Mouse (Mus musculus): Measurements from ENCODE around the gene Cdh7. TPM values are rescaled to one million over a fixed set of nuclear protein-coding genes. Genes with fewer than 3 reads are reported as not detected.

Gene Cdh7
- polyA plus RNA-seq (2012; rRNA removed) = not detected in 2 replicates

DNA sequence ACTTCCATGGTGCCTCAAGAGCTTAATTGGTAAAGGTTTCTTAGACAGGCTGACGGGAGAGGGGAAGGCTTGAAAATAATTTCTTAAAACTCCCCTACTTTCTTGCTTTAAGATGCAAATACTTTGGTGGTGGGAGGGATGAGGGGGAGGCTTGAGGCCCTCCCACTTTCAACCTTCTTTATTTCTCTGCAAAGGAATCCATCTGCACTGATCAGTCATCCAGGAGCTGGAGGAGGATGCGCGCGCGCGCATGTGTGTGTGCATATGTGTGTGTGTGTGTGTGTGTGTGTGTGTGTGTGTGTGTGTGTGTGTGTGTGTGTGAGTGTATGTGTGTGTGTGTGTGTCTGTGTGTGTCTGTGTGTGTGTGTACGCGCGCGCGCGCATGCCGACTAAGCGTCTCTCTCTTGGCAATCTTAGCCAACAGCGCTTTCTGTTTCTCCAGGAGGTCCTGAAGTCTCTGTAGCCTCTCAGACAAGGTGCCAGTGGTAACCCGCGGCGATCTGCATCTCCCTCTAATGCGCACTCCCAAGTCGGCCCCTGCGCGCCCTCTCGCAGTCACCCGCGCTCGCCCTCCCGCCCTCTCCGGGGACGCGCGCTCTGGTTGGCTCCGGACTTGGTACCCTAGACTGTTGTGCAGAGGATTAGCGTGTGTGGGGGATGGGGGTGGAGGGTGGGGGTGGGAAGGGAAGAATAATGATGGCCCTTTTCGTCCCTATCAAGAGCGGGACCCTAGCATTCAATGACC is at the start of gene Cdh7:
Gene Cdh7, plus strand, starts transcription at position 368 of the 745 bp plus-strand sequence.
- DNase-seq (ENCODE audit: low spot score) = no peak

DNA sequence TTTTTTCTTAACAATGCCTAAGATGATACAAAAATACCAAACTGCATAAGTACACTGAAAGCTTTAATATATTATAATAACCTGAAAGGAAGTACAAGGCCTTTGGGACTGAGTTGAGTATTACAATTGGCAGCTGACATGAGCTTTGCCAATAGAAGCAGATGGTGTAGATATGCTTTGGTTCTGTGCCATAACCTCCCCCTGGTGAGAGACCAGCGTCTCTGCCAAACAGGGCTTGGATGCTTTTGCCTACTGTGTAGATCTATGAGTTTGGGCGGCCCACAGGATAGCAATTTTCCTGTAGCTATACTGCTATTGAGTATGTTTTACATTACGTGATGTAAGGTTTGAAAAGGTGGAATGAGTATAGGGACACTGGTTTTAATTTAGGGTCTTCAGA is 49.6 kb upstream of the Cdh7 start:
- DNase-seq (ENCODE audit: low spot score) = no peak

DNA sequence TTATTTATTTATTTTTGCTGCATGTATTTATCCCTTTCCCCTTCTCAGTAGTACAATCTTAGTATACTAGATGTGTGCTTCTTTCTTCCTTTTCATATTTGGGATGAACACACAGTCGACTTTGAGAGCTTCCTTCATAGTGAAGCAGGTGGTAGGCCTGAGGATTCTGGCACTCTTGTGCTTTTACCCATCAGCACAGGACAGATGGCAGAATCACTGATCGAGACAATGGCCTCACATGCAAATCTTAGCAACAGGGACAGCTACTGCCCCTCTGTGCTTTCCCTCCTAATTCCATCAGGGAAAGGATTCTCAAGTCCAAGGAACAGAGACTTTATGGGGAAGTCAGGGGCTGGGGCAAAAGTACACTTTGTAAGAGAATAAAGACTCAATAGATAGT is 33.7 kb upstream of the Cdh7 start:
- DNase-seq (ENCODE audit: low spot score) = no peak

DNA sequence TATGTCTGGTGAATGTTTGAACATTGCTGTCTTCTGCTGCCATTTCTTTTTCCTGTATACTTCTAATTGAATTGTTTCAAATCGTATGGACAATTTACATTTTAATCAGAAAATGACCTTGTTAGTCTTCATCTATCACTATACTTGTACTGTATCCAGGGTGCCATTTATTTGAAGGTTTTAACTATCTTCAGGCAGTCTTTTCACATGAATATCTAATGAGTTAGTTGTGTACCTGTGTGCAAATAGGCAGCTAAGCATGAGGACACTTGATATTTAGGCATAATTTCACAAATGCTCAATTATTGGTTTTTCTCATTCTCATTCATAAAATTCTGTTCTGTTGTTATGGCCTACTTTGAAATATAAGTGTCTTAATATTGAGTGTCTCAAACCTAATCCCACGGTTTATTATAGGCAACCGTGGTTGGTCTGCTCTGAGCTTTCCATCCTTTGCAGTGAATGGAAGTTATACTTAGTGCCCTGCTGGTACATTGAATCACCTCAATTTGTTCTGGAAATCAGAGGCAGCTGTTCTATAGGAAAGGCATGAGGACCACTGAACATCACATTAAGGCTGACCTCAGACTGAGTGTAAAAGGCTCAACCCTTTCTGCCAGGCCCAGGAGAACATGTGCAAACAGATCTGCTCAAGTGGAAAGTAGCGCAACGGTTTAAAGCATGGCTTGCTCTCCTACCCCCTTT is 10.4 kb upstream of the Cdh7 start:
- DNase-seq (ENCODE audit: low spot score) = no peak

DNA sequence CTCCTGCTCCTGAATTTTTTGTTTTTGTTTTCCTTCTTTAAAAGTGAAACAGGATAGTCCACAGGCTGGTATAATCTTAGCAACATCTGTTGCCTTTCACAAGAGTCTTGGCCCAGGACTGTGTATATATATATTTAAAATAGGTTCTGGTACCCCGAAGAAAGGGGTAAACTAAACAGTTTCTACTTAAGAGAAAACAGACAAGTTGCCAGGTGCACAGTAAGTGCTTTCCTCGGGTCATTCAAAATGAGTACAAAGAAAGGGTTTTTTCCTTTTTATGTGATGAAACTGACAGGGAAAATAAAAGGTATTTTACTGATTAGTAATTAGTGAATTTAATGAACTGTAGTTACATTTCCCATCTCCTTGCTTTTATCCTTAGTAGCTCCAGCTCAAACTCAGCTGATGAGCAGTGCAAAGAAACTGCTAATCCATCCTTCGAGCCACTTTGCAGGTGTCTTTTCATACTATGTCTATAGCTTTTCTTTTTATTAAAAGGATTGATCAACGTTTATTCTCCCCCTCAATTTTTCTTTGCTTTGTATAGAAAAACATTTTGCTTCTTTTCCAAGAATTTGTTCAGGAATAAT is 9.7 kb upstream of the Cdh7 start:
- no peak for DNase-seq (ENCODE audit: low spot score)

DNA sequence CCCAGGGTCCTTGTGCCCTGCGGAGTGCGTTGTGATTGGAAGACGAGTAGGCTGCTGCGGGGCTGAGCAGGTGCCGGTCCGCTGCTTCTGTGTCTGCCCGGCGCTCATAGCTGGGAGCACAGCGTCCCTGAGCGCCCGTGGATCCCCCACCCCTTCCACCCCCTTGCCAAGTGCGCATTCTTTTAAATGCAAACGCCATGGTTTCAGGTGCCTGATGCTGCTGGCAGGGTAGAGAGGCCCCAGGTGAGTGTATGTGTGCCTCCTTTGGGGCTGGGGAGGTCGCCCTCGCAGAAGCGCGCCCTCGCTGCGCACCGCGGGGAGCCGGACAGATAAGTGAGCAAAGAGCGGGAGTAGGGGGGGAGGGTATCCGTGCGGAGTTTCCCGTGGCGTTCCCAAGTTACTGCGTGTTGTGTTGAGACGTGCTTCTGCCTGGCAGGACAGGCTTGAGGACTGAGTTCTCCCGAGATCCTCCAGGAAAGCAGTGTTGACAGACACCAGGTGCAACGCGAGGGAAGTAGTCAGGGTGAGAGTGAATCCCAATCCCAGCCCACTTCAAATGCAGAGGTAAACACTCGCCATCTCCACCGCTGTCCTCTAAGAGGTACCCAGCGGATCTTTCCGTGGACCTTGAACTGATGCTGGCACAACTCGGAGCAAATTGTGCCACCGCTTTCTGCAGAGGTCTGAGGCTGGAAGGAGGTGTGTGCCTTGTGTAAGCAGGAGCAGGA is 742 bp downstream of the Cdh7 start:
- no peak for DNase-seq (ENCODE audit: low spot score)

DNA sequence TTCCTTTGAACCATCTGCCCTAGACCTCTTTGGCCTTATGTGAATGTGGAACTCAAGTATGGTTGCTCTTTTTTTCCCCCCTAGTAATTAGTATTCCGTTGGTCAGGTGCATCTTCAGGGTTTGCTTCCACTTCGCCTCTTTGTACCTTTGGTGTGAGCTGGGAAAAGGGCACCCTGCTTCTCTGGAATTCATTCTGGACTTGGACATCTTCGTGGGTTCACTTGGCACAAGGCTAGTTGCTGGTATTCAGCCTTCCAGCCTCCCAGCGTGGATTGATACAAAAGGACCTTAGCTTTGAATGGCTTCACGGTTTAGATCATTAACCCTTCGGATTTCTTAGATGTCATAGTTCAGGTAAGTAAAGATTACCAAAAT is 1.3 kb downstream of the Cdh7 start:
- DNase-seq (ENCODE audit: low spot score) = no peak

DNA sequence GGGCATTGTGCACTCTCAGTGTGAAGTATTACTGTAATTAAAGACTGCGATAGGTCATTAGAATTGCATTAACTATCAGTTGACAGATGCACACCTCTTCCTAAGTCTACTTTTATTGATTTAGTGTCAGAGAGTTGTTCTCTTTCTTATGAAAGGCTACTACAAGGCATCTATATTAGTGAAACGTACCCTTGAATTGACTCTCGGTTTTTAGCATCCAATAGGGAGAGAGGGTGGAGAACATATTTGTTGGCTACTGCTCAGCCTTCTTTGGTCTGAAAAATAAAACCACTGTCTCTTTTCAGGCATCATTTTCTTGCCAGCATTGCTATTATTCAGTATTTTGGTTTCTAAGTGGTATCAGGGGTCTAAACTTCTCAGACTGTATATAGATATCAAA is 2.5 kb downstream of the Cdh7 start:
- no peak for DNase-seq (ENCODE audit: low spot score)

DNA sequence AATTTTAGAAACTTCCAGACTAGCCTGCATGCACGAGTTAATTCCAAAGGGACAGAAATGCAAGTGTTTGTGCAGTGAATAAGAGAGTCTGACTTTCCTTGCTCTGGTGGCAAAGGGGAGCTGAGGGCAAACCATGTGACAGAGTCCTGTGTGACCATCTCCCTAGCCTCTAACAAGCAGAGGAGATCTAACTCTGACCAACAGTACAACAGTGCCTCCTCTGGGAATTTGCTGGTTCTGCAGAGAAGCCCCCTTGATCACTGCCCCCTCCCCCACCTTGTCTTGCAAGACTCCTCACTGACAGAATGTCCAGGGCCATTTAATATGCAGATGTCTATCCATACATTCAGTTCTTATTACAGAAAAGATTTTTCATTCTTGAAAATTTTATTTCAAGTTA is 3.2 kb downstream of the Cdh7 start:
- DNase-seq (ENCODE audit: low spot score) = no peak

DNA sequence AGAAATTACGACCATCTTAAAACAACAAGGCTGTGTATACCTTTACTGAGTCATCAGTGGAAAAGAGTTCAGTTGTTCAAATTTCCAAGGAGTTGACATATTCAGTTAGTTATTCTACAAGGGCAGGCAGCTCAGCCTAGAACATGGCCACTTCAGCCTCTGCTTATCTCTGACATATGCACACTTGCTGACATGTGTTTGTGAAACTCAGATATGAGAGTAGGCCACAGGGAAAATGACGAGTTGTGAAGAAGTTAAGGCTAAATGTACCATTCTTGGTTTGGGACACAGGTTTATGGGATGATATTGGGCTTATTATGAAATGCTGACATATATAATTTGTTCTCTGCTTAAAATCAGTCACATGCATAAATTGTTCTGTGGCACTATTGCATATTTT is 7.3 kb downstream of the Cdh7 start:
- no peak for DNase-seq (ENCODE audit: low spot score)

DNA sequence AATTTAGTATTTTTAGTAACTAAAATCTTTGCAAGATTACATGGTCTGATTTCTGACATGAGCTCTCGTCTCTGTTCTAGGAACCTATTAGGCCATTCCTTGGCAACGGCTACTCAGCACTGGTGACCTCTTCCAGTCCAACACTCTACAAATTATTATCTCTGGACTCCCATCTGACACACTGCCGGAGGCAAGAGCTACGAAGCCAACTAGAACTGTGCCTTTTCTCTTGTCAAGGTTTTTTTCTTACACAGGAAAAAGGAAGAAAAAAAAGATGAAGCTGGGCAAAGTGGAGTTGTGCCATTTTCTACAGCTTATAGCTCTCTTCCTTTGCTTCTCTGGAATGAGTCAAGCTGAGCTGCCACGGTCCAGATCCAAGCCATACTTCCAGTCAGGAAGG is 11.7 kb downstream of the Cdh7 start:
- no peak for DNase-seq (ENCODE audit: low spot score)

DNA sequence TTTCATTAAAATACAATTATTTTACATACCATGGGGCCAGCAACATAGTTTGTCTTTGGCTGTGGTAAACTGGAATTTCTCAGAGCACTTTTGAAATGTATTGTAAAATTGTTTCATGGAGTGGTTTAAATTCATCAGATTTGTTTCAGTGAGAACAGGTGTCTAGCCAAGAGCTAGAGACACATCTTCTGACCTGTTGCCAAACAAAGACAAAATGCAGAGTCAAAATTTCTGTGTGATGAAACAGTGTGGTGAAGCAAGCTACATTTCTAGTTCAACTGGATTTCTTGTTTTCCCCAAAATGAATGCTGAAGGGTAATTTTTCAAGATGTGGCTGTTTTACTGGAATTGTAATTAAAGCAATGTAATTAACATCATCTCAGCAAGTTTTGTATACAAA is 22.2 kb downstream of the Cdh7 start:
- DNase-seq (ENCODE audit: low spot score) = no peak

DNA sequence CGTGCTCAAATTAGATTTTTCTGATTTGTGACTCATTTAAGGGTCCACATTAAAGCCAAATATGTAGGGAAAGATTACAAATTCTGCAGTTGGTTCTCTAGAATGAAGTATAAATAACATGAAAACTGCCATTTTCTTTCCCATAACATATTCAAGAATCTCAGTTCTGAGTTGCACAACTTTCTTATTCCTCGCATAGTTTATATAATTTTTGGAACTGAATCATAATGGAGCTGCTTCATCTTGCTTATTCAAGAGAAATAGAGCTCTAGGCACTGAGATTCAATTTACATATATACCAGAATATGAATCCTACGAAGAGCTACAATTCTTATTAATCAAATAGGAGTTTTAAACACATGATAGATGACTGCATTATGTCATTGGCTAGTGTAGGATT is 22.8 kb downstream of the Cdh7 start:
- no peak for DNase-seq (ENCODE audit: low spot score)

DNA sequence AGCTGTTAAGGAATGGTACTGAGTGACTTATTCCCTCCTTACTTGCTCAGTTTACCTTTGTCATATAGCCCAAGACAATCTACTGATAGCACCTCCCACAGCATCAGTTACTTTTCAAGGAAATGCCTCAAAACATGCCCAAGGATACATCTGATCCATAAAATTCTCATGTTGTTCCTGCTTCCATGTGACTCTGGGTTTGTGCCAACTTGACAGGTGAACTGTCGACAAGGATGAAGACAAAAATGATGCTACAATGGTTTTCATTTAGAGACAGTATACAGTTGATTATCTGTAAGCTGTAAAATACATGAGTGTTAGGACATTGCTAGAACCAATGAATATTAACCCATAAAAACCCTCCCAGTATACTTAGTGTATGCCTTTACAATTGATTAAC is 29.9 kb downstream of the Cdh7 start:
- DNase-seq (ENCODE audit: low spot score) = no peak

DNA sequence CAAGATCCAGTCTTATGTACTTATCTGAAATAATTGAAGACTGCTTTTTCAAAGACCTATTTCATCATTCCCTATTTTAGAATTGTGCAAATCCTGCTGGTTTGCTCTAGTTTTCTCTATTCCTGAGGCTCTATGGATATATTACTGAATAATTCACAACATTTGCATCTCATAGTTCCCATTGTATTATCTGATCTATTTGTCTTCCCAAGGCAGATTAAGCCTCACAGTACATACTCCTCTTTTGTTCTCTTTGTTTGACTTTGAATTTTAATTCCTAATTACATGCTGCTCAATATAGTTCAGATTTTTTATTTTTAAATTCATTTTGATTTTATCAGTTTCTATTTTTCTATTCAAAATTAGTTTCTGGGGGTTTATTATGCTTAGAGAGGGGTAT is 74.1 kb downstream of the Cdh7 start:
- DNase-seq (ENCODE audit: low spot score) = no peak

DNA sequence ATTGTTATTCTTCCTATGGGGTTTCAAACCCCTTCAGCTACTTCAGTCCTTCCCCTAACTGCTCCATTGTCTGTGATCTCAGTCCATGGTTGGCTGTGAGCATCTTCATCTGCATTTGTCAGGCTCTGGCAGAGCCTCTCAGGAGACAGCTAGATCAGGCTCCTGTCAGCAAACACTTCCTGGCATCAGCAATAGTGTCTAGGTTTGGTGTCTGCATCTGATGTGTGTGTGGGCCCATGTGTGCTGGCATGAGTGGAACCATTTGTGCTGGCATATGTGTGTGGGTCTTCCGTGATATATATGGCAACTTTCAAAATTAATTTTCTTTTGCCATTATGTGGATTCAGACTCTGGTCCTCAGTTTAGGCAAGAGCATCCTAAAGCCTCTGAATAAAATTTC is 85.2 kb downstream of the Cdh7 start:
- no peak for DNase-seq (ENCODE audit: low spot score)

DNA sequence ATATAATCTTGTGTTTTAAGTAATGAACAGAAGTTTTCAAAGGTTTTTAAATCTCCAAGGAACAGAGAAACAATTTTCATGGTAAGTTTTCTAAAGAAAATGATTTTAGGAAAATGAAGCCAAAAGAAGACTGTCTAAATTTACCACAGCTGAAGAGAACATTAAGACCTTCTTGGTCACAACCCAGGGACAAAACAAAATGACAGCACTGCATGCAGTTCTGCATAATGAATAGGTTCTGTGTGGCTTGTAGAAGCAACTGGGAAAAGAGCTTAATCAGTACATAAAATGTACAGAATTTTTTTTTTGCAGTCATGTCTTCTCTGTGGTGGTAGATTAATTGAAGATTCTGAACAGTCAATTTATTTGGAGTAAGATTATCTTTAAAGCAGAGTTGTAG is 96.2 kb downstream of the Cdh7 start:
- no peak for DNase-seq (ENCODE audit: low spot score)

DNA sequence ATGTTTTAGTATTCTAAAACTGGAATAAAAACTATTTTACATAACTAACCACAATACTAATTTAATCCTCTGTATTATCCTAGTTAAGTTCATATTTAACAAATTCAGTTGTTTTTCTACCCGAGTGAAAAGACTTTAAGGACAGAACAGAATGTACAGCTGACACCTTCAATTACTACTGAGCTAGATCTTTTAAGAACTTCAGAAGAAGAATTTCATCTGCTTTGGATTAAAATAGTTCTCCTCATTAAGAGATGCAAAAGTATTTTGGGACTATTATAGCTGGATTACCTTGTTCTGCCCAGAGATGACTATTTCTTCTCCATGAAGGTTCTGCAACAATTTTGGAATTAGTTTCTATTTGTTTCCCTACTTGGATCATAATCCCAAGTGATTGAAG is 135.8 kb downstream of the Cdh7 start:
- no peak for DNase-seq (ENCODE audit: low spot score)

DNA sequence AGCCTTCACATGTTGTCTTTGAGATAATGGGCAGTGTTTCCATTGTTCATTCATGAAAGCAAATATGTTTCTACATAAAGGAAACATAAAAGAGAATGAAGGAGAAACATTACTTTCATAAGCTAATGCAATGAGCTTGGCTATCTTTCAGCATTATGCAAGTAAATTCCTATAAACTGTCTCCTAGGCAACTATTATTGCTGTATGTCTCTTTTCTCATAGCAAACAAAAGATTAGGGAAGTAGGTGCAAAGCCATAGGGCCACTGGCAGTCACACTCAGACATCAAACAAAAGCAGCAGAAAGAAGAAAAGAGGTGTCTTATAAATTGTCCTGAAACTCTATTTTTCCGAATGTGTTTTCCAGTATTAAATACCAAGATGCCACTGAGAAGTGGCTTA is 136.6 kb downstream of the Cdh7 start:
- DNase-seq (ENCODE audit: low spot score) = no peak

DNA sequence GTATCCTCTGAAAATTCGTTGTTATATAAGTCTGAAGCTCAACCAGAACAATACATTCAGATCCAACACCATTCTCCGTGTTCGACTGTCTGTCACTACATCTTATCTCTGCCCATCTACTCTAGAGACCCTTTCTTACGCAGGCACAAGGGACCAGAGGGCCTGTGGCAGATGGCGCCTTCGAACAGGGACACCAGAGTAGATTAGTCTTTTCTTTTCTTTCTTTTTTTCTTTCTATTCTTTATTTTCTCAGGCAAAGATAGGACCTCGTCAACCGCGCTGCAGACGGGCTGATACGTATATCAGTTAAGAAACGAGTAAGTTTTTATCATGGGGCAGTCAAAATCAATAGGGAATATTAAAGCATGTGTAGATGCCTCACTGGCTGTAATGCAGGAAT is 189.2 kb downstream of the Cdh7 start:
- peak; percentile 21 for DNase-seq (ENCODE audit: low spot score)

Measured in urinary bladder, adult 2 months (tissue).